Mouse (Mus musculus): ENCODE measurements around the gene Tff2.

DNA sequence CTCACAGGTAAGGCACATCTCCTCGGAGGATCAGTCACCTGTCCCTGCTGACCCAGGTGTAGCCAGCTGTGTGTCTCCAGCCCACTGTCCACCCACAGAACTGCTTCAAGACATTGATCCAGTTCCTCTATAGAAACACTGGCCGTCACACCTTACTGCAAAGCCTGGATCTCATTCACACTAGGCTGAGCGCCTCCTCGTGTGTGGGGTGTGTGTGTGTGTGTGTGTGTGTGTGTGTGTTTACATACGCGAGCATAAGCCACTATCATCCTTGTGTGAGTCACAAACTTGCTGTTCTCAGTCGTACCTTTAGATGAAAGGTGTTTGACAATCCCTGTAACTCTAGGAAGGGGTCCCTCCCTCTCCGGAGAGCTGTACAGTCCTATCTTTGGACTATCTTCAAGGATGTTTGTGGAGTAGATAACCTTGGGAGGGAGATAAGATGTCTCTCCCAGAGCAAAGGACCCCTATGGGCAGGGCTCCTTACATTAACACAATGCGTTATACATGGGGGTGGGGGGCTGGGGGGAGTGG, 9.0 kb upstream of the Tff2 start:
- TF ChIP-seq CTCF (IDR thresholded peaks at IDR 0.05; ENCODE audit: borderline replicate concordance, control insufficient read depth, extremely low read depth, insufficient read depth, low read length, poor library complexity): no peak
- no peak for TF ChIP-seq POLR2A (IDR thresholded peaks at IDR 0.05; ENCODE audit: control insufficient read depth, extremely low read depth, insufficient read depth, low read length, poor library complexity)

All from thymus, adult 2 months (tissue).